Comparison of ENCODE assay signal across 24 mouse cellular contexts in the genomic region with DNA sequence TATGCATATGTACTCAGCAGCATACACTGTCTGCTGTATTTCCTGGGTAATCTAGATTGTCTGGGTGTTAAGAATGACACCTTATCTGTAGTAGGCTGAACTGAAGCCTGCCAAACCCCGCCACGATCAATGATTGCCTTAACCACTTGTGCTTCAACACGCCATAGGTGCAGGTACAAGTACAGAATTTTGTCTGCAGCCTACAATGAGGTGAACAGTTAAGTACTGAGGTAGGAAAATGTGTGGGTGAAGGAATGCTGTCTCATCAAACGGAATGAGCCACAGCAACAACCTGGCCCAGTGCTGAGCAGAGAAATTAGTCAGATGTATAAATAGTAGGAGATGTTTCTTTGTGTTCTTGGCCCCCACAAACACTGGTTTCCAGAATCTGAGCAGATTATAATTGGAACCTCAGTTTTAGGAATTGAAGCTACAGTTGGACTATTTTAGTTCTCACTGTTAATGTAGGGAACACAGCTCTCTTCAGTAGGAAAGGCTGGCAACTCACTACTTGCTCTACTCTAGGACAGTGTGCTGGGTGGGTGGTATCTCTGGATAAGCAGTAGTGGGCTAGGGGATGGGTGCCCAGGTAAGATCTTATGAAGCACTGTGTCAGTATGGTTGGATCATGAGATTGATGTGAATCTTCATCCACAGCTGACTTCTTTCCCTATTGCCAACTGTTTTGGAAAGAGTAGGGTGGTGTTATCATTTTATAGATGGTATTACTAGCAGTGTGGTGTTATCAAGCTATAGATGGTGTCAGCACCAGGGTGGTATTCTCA. TPM values are rescaled to one million over a fixed set of nuclear protein-coding genes. Genes with fewer than 3 reads are reported as not detected.
DNase-seq lines count a peak whose midpoint lies in the region; ATAC-seq lines count a peak whose summit lies in the region.
"Had no signal": no experiment of that assay in that cellular context is flagged by ENCODE, and none has a peak within 500 bp of the region (broad histone marks: within the 10 kb centered on the region; RNA-seq: fewer than 3 reads in every experiment).

No protein-coding gene starts in this region.

- intact Hi-C loops in heart, postnatal 14 days (cut with DNase I), result loop anchor here (5.0 kb wide), 2 partner anchors 177 to 197 kb away; no protein-coding TSS in a partner anchor

- H3K36me3 ChIP-seq in kidney, embryonic 16.5 days (ENCODE audit: insufficient read depth, low read length), result no peaks in the 10 kb centered on the region
- H3K36me3 ChIP-seq: forebrain, embryonic 15.5 days; heart, embryonic 10.5 days; limb, embryonic 13.5 days; liver, embryonic 13.5 days; midbrain, embryonic 10.5 days; neural tube, embryonic 12.5 days had no signal

- H3K9ac ChIP-seq in kidney, embryonic 16.5 days (replicated peaks; ENCODE audit: low read length), result no peak overlapping the region
- H3K9ac ChIP-seq: forebrain, embryonic 15.5 days; limb, embryonic 13.5 days; liver, embryonic 13.5 days; lung, embryonic 14.5 days; neural tube, embryonic 12.5 days had no signal

- peaks cover 23% of the 10 kb centered on the region for H3K4me1 ChIP-seq in kidney, embryonic 16.5 days (ENCODE audit: insufficient read depth, low read length)

- 91% methylated on average over 4 of the region's 4 CpGs for WGBS in kidney, embryonic 16.5 days

- H3K9me3 ChIP-seq in kidney, embryonic 16.5 days (ENCODE audit: low read length), result no peaks in the 10 kb centered on the region
- H3K9me3 ChIP-seq: forebrain, embryonic 15.5 days; heart, embryonic 10.5 days; limb, embryonic 13.5 days; liver, embryonic 13.5 days; midbrain, embryonic 10.5 days; neural tube, embryonic 12.5 days had no signal

- DNase-seq in heart, adult 11 months, result peak; percentile 89
- no peak for DNase-seq in heart, postnatal 14 days
- peak; percentile 40 to 60 for DNase-seq in right cerebral cortex, adult 2 months (ENCODE audit: low spot score in 2 of 2)
- DNase-seq in right cerebral cortex, postnatal 4 days, result no peak
- DNase-seq in induced T-regulatory cell, adult 2 months (ENCODE audit: low read depth), result peak; percentile 76
- peak; percentile 67 for DNase-seq in telencephalon, adult 2 months (ENCODE audit: low read depth, low spot score)
- DNase-seq in spleen, postnatal 10 days (ENCODE audit: low spot score in 2 of 2), result no peak
- DNase-seq: adrenal gland, postnatal 10 days; cerebellum, adult 11 months; cerebellum, postnatal 25 days; embryo, embryonic 11 days; kidney, adult 8-10 months; kidney, postnatal 36 days; liver, embryonic 13.5 days; lung, embryonic 14.5 days; lung, postnatal 4 days; thymus, postnatal 36 days had no signal

- no peak for ATAC-seq in kidney, embryonic 16.5 days (ENCODE audit: low FRiP score, low TSS enrichment)
- ATAC-seq: forebrain, embryonic 15.5 days had no signal

- no peak overlapping the region for H3K4me3 ChIP-seq in kidney, embryonic 16.5 days (ENCODE audit: low read length)
- H3K4me3 ChIP-seq: forebrain, embryonic 15.5 days; heart, embryonic 10.5 days; limb, embryonic 13.5 days; liver, embryonic 13.5 days; midbrain, embryonic 10.5 days; neural tube, embryonic 12.5 days had no signal

- H3K27me3 ChIP-seq in kidney, embryonic 16.5 days (ENCODE audit: insufficient read depth, low read length), result no peaks in the 10 kb centered on the region
- H3K27me3 ChIP-seq: neural tube, embryonic 12.5 days had no signal

- H3K27ac ChIP-seq in kidney, embryonic 16.5 days (ENCODE audit: low read length), result no peak overlapping the region
- H3K27ac ChIP-seq: forebrain, embryonic 15.5 days; heart, embryonic 10.5 days; limb, embryonic 13.5 days; liver, embryonic 13.5 days; midbrain, embryonic 10.5 days; neural tube, embryonic 12.5 days; stomach, postnatal 0 days had no signal

- H3K4me2 ChIP-seq in kidney, embryonic 16.5 days (replicated peaks; ENCODE audit: low read depth, low read length), result no peak overlapping the region
- H3K4me2 ChIP-seq: forebrain, embryonic 15.5 days; limb, embryonic 13.5 days; liver, embryonic 13.5 days; lung, embryonic 14.5 days; neural tube, embryonic 12.5 days had no signal

RNA-seq across cellular contexts. Expression of a gene that starts 4.7 kb away (rescaled TPM):
- total RNA-seq in heart, postnatal 14 days (2021), result 10 to 100 TPM; 16.4 to 17.1 TPM
- 16.5 and 16.8 TPM in 2 replicates for polyA plus RNA-seq in kidney, embryonic 16.5 days (2015; fragmentation: Nextera tagmentation; extraction: Ambion mirVana)

Comparison
In these comparisons a context has a peak if more than half of its experiments do, and no peak if none do; other contexts are left out.
1. DNase-seq: peak in heart, adult 11 months (single experiment), right cerebral cortex, adult 2 months (2 of 2), induced T-regulatory cell, adult 2 months (single experiment) and telencephalon, adult 2 months (single experiment); none in heart, postnatal 14 days (0 of 2), right cerebral cortex, postnatal 4 days (single experiment) and spleen, postnatal 10 days (0 of 2).